20 mouse cellular contexts compared by ENCODE assay signal in the genomic region with DNA sequence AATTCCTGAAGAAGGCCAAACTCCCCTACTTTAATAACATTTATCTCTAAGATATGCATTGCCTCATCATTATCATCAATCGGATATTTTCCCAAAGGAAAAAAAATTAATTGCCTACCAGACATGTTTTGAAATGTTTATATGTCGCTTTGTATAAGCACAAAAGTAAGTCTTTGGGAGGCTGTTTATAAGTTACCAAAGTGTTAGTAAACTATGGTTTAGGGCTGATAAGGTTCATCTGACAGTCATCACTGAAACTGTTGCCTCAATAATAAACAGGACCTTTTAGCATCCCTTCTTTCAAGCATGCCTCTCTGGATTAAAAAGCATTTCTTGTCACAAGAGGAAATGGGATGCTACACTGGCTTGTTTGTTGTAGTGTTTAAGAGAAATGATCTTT.
"Had no signal": no experiment of that assay in that cellular context is flagged by ENCODE, and none has a peak within 500 bp of the region (broad histone marks: within the 10 kb centered on the region; RNA-seq: fewer than 3 reads in every experiment).

No protein-coding gene starts in this region.

- H3K27me3 ChIP-seq: liver, embryonic 12.5 days; neural tube, embryonic 15.5 days had no signal

- H3K4me3 ChIP-seq: liver, embryonic 12.5 days; midbrain, embryonic 10.5 days; midbrain, embryonic 12.5 days; myocyte; neural tube, embryonic 13.5 days; neural tube, embryonic 15.5 days had no signal

- H3K4me1 ChIP-seq: liver, embryonic 12.5 days had no signal

- H3K36me3 ChIP-seq: liver, embryonic 12.5 days; midbrain, embryonic 10.5 days; midbrain, embryonic 12.5 days; neural tube, embryonic 13.5 days; neural tube, embryonic 15.5 days had no signal

- H3K9me3 ChIP-seq: liver, embryonic 12.5 days; midbrain, embryonic 10.5 days; midbrain, embryonic 12.5 days; neural tube, embryonic 13.5 days; neural tube, embryonic 15.5 days had no signal

- DNase-seq: lung, adult 18-20 months; lung, postnatal 36 days; midbrain, embryonic 14.5 days; retina, postnatal 1 day; right cerebral cortex, adult 18-20 months; right cerebral cortex, postnatal 25 days; right cerebral cortex, postnatal 4 days; spleen, adult 18-20 months; thymus, adult 18-20 months; thymus, postnatal 14 days; thymus, postnatal 36 days had no signal

- H3K4me2 ChIP-seq: liver, embryonic 12.5 days; midbrain, embryonic 12.5 days; neural tube, embryonic 13.5 days; neural tube, embryonic 15.5 days had no signal

- H3K27ac ChIP-seq: liver, embryonic 12.5 days; liver, embryonic 14.5 days; midbrain, embryonic 10.5 days; midbrain, embryonic 12.5 days; neural tube, embryonic 13.5 days; neural tube, embryonic 15.5 days had no signal

- H3K9ac ChIP-seq: liver, embryonic 12.5 days; liver, embryonic 14.5 days; midbrain, embryonic 12.5 days; neural tube, embryonic 13.5 days; neural tube, embryonic 15.5 days had no signal

- ATAC-seq: liver, embryonic 12.5 days; lung, postnatal 0 days; midbrain, embryonic 16.5 days had no signal
